Mouse (Mus musculus): Measurements from ENCODE around the gene 1110065P20Rik.
A peak's percentile ranks its signal among the peaks of the same experiment; 100 is the strongest.

The 1110065P20Rik gene

DNA sequence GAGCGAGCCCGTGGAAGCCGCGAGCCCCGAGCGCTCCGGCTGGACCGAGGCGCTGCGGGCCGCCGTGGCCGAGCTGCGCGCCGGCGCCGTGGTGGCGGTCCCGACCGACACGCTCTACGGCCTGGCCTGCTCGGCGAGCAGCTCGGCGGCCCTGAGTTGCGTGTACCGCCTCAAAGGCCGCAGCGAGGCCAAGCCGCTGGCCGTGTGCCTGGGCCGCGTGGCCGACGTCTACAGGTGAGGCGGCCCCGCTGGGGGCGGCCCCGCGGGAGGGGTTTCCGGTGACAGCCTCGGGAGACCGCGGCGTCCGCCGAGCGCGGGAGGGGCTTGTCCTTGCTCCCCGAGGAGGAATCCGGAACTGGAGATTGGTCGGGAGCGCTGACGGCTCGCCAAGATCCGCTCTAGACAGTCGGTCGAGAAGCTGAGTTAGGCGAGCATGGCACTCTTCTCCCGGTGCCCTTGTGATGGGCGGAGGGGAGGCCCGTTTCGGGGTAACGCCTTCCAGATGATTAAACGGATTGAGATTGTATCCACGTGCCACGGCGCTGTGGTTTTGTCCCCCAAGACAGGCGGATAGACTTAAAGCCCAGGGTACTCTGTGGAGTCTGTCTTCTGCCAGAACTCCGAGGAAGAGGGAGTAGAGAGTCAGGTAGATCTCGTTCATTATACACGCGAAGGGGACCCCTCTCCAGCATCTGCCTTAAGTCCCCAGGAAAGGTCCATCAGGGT, at the start of gene 1110065P20Rik:
TSS of gene 1110065P20Rik (minus strand) at position 264 of the 726 bp plus-strand sequence.
- DNase-seq, result peak; percentile 81

DNA sequence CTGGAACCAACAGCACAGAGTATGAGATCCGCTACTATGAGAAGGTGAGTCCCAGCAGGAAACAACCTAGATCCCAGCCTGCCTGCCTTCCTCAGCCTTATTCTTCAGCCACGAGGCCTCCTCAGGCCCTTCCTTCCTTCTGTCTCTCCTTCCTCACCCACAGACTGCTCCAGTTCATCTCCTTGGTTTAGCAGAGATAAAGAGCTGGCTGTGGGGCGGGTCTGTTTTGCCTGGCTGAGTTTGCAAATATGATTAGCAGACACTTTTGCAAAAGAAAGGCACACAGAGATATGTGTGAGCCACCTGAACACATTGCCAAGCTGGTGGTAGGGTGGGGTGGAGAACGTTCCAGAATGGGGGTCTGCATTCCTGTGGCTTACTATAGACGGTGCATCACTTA, 48.9 kb upstream of the 1110065P20Rik start:
- peak; percentile 26 for DNase-seq

DNA sequence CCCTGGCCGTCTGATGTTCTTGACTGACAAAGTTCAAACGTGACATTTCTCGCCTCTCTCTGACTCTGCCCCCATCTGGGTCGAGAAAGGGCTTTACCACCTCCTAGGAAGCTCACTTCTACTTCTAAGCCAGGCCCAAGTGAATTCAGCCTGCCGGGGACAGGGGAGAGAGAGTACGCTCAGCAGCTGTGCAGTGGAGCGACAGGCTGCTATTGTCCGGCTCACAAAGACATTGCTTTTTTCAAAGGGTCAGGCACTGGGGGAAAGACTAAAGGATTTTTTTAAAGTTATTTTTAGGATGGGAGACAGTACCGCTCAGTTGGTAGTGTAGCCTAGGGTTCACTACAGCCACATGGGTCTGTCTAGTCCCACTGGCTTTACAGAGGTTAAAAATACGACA, 47.4 kb upstream of the 1110065P20Rik start:
- no peak for DNase-seq

DNA sequence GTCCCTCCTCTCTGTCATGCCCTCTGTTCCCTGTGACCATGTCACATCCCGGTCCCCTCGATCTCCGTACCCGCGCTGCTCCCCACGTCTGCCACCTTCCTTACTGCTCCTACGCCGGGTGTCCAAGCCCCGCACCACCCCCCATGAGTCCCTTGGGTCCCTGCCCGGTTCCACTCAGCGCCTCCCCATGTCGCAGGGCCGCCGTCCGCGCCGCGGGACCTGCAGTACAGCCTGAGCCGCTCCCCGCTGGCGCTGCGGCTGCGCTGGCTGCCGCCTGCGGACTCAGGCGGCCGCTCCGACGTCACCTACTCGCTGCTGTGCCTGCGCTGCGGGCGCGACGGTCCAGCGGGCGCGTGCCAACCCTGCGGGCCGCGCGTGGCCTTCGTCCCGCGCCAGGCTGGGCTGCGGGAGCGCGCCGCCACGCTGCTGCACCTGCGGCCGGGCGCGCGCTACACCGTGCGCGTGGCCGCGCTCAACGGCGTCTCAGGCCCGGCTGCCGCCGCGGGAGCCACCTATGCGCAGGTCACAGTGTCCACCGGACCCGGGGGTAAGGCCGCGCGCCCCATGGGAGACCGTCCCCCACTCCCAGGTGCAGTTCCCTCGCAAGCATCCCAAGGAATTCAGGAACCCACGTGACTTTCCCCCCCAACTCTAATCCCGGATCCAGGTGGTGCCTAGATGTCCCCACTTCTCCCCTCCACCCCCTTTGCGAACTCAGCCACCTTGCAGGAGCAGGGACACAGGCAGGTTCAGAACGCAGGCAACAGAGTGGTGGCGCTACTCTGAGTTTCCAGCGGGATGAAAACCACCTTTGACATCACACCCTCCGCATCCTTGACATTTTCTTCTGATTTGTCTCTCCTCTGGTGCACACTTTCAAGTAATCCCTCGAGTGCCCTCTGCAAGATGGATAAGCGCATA, 43.8 kb upstream of the 1110065P20Rik start:
- no peak for DNase-seq

DNA sequence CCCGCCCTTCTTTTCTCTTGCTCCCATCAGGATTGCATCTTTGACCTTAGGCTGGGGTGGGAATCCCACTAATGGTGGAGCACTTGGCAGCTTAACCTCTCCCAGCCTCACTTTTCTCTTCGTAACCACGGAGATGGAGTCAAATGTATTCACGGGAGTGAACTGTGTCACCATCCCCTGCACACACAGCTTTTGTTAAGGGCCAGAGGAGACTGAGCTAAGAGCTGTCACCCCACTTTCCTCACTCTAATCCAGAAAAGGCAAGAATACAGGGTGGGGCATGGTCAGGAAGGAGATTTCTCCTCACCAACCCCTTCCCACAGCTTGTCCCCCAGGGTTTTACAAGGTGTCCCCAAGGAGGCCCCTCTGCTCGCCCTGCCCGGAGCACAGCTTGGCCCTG, 42.8 kb upstream of the 1110065P20Rik start:
- DNase-seq, result no peak

DNA sequence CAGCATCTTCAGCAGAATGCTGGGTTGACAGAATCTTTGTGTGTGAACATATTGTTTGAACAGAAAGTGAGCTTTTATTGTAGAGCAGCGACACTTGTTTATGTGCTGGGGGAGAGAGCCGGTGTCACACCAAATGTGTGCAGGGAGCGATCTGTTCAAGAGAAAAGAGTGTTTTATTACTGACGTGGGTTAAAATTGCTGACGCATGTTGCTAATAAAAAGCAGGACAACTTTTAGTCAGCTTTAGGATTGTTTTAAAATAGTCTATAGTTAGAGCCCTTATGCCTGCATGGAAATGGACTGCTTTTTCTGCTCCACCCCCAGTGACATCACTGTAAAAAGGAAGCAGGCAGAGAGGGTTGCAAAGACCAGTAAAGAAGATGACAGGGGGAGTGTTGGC, 39.8 kb upstream of the 1110065P20Rik start:
- no peak for DNase-seq

DNA sequence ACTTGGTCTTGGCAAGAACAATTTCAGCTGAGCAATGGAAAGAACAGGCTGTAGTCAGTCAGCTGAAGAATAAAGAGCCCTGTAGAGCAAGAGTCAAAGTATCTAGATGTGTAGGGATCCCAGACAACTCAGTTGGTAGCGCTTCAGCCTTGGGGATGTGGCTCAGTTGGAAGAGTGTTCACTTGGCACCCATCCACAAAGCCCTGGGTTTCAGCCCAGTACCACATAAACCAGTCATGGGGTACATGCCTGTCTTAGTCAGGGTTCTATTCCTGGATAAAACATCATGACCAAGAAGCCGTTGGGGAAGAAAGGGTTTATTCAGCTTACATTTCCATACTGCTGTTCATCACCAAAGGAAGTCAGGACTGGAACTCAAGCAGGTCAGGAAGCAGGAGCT, 38.9 kb upstream of the 1110065P20Rik start:
- no peak for DNase-seq

DNA sequence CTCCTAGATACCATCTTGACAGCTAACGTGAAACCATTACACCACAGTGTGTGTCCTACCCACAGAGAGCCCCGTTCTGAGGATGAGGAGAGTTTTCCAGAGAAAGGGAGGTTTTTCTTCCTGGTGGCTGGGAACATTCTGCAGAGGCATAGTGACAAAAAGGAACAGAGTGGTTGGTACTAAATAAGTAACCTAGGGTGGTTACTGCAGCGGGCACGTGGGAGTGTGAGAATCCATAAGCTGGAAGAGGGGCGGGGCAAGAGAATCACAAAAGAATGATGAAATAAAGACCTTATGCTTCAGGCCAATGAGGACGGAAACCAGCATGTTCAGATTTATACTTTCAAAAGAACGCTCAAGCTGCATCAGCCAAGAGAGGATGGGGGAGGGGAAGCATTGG, 37.7 kb upstream of the 1110065P20Rik start:
- DNase-seq, result no peak

DNA sequence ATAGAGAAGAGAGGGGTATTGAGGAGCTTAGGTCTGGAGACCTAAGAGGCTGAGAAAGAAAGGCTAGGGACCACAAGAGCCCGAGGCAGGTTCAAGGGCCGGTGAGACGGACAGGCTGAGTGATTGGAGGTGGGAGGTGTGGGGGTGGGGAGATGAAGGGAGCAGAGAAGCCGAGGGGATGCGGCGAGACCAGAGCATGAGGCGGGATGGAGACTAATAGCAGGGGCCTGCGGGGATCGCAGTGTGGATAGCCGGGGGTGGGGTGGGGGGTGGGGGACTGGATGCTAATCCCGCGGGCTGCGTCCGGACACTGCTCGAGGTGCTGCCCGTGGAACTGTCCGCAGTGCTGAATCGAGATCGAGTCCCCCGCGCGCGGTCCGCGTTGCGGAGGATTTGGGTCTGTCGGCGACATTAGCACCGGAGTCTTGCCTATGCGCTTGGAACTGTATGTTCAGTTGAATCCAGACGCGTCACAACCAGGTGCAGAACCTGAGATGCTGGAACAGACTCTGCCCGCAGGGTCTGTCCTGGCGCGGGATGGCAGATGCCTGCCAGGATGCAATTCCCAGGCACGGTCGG, 31.2 kb upstream of the 1110065P20Rik start:
- peak; percentile 43 for DNase-seq

DNA sequence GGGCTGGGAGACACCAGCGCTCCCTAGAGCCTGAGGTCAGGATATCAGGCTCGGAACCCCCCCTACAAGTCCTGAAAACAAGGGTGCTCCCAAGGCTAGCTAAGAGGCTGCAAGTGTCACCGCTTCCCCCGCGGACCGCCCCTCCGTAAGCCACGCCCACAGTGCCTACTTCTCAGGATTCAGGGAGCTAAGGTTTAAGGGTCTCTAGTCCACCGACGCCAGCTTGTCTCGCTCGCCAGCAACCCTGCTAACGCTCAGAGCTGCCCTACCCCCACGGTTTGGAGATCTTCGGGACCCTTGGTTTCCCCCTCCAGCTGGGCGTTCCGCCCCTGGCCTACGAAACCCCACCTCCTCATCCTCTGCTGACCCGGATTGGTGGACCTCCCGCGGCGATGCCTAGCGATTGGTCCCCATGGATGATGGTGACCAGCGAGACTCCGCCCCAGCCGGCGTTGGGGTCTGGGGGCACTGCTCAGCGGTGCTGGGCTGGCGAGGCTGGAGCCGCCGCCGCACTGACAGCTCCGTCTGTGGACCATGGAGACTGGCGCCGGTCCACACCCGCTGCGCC, 30.4 kb upstream of the 1110065P20Rik start:
- peak; percentile 12 for DNase-seq

DNA sequence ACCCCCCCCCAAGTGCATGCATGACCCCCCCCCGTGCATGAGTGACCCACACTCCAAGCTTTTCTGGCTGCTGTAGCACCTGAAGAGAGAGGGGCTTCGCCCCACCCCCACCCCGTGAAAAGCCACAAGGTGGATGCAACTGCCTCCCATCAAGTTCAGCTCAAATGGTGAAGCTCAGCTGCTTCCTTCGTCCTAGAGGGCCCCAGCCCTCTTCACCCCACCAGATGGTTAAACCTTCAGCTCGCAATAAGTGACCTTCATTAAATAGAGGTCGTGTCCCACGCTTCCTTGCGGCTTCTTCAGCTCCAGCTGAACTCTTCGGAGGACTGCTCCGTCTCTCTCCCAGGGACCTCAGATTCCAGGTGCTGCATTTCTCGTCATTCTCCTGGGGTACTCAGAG, 29.6 kb upstream of the 1110065P20Rik start, which contains the start of gene Epha10:
TSS of gene Epha10 (plus strand) at position 301 of the 400 bp plus-strand sequence.
- no peak for DNase-seq

DNA sequence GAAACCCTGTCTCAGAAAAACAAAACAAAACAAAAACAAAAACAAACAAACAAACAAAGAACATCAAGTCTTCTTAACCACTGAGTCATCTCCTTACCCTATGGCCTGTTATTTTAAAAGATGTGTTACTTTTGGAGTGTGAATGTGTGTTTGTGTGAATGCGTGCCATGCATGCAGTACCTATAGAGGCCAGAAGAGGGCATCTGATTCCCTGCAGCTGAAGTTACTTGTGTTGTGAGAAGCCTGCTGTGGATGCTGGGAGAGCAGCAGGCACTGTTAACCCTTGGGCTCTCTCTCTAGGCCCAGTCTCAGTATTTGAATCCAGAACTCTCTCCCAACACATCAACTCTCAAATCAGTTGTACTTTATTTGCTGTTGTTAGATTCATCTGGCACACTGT, 21.7 kb upstream of the 1110065P20Rik start:
- DNase-seq, result no peak

DNA sequence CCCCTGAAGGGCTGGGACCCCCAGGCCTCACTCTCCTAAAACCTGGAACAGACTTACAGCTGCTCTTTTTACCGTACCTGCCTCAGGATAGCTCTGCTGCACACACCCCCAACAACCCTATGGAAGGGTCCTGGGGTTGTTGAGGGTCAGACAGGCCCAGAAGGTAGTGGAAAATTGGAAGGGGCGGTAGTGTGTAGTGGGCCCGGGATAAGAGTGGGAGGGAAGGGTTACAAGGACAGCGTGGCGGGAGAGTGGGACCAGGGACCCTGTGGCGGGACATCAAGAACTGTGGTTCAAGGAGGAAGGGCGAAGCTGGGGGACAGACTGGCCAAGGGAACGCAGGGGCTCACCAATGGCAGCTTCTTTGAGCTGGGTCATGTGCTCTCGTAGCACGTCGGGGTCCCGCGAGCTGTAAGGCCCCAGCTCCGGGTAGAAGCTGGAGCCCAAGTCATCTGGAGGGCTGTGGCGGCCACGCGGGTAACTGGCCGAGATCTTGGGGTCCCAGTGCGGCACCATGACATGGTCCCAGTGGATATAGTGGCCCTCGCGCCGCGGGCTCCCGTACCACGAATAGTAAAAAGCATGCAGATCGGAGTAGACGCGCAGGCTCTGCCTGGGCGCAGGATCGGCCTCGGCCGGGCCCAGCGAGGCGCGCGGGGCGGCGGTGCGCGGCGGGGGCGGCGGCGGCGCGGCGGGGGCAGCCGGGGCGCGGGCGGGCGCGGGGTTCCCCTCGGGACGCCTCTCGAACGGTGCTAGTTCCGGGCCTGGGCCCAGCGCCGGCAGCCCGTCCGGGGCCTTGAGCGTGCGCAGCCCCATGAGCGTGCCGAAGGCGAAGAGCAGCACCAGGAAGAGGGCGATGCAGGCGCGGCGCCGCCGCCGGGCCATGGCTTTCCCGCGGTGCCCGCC, 10.5 kb upstream of the 1110065P20Rik start, which contains the start of gene Maneal:
TSS of gene Maneal (minus strand) at position 889 of the 906 bp plus-strand sequence.
- DNase-seq, result no peak

DNA sequence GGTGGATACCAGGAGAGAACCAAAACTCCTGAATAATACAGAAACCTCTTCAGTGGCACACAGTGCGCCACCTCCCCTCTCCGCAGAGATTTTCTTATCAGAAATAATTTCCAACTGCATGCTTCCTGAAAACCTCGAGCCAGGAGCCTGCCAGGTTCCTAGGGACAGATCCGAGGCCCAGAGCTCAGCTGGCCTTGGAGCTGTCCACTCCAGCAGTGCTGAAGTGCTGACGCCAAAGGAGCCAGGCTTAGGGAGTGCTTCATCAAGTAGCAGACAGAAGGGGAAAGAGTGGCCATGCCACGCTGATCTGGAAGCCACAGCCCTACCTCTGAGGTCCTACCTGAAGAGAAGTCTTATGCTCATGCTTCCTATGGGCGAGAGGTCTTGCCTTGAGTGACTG, 9.4 kb upstream of the 1110065P20Rik start:
- peak; percentile 68 for DNase-seq

DNA sequence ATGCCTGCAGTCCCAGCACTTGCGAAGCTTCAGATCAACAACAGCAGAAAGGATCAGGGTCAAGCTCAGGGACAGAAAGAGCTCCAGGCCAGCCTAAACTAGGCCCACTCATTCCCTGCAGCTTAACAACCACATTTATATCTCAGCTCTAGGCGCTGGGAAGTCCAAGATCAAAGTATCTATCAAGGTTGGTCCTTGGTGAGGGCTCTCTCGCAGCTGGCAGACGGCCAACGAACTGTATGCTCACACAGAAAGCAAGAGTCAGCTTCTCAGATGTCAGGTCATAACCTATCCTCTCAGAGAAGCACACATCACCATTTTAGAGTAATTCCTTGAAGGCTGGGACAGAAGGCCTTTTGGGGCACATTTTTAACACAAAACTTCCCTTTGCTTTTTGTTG, 7.4 kb upstream of the 1110065P20Rik start:
- DNase-seq, result no peak

DNA sequence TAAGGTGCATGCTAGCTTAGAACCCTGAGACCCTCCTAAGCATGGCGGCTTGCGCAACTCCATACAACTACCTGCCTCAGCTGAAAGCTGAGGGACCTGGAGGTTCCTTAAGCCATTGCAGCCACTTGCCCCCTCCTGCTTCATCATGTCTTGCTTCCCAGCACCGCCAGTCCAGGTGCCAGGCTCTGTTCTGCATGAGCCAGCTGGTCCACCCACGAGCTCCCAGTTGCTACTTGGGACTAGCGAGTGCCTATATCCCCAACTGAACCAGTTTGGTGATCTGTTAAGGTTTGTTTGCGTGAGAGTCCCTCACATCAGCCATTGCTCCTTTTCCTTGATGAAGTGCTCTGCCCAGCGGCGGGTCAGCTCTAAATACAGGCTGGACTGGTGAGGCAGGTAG, 5.3 kb upstream of the 1110065P20Rik start:
- no peak for DNase-seq

DNA sequence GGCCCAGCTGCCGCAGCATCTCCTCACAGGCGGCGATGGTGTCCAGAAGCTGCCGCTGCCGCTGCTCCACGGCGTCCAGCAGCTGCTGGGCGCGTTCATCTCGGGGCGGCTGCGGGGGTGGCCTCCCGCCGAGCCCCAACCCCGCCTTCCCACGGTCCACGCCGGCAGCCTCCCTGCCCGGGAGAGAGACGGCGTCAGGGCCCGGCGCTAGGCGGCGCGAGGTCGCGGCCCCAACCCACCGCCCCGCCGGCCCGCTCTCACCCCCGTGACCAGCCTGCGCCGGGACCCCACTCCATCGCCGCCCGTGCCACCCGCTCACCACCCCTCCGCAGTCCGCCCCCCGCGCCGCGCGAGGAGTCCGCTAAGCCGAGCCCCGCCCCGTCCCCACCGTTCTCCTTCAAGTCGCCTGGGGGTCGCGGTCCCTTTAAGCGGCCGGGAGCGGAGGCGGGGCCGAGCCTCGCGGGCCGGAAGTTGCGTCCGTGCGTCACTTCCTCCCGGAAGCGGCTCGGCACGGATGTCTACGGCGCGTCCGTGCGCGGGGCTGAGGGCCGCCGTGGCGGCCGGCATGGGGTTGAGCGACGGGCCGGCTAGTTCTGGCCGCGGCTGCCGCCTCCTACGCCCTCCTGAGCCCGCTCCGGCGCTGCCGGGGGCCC, 609 bp downstream of the 1110065P20Rik start, which contains the start of gene Yrdc:
TSS of gene Yrdc (plus strand) at position 419 of the 653 bp plus-strand sequence.
- DNase-seq, result peak; percentile 93

DNA sequence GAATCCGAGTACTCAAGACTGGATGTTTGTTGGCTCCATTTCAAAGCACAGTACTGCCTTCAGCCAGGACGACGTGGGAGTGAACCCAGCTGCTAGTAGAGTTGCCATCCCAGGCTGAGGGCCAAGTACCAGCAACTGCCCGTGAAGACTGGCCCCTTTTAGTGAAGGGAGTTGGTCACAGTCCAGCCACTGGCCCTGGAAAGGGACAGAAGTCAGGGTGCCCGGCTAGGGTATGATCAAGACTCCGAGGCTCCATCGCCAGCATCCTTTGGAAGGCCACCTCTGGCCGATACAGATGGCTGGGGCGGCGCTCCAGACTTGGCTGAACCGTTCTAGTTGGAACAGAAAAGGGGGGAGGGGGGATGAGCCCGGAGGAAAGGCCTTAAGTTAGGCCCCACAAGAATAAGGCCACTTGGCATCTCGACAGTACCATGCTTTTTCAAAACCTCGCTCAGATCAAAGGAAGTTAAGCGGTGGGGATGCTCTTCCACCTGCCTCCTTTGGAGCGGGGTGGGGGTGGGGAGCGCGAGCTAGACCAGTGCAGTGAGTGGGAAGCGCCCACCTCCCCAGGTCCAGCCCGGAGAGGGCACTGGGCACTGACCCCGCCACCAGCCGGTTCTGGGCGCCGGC, 1.2 kb downstream of the 1110065P20Rik start:
- DNase-seq, result no peak

DNA sequence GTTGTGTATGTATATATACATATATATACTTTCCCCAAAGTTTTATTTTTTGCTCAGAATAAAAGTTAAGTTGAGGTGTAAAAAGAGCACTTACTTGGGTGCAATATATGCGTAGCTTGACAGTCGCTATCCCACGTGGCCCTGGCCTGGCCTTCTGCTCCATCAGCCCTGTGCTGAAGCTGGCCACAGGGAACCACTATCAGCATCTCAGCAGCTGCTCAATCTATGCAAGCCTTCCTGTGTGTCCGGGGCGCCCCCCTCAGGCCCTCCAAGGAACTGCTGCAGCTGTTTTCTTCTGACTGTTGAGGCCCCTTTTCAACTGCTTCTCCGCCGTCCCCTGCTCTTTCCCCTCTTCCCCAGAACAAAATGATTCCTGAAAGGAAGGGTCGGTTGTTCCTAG, 3.4 kb downstream of the 1110065P20Rik start:
- DNase-seq, result peak; percentile 85

DNA sequence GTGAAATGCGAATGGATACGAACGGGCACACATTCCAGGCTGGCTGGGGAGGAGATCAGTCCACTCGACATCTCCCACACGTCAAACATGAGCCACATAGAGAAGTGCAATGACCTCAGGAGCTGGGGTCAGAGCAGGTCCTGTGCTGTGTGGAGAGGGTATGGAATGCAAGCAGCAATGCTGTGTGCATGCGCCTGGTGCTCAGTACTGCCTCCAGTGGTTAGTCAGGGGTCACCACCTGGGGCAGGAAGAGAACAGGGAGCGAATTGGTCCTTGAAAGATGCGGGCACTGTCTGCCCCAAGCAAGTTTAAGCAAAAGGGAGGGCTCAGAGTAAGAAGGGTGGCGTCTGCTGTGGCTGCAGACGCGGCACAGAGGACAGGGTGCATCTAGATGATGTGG, 7.5 kb downstream of the 1110065P20Rik start:
- peak; percentile 49 for DNase-seq

DNA sequence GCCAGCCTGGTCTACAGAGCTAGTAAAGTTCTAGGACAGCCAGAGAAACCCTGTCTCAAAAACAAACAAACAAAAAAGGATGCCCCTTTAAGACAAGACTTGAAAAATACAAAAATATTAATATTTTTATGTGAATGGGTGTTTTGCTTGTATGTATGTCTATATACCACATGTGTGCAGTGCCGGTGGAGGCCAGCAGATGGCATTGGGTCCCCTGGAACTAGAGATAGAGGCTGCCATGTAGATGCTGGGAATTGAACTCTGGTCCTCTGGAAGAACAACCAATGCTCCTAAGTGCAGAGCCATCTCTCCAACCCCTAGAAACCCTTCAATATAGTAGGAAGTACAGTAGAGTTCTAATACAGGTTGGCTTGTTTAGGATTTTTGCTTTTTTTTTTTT, 10.0 kb downstream of the 1110065P20Rik start:
- no peak for DNase-seq
